ENCODE assay signal across 9 mouse cellular contexts in genomic region chr5:73236894-73237334, GRCm38 (mm10). TPM values are rescaled to one million over a fixed set of nuclear protein-coding genes. Genes with fewer than 3 reads are reported as not detected.
A peak's percentile ranks its signal among the peaks of the same experiment; 100 is the strongest.
DNase-seq lines count a peak whose midpoint lies in the region; ATAC-seq and TF ChIP-seq lines count a peak whose summit lies in the region.
"Had no signal": no experiment of that assay in that cellular context is flagged by ENCODE, and none has a peak within 500 bp of the region (broad histone marks: within the 10 kb centered on the region; RNA-seq: fewer than 3 reads in every experiment).

No protein-coding gene starts in this region.

- H3K36me3 ChIP-seq in heart, embryonic 14.5 days (ENCODE audit: control insufficient read depth, insufficient read depth, low read length) = no peaks in the 10 kb centered on the region
- no peaks in the 10 kb centered on the region for H3K36me3 ChIP-seq in thymus, adult 2 months (ENCODE audit: control insufficient read depth, insufficient read depth, low read length)
- H3K36me3 ChIP-seq in forebrain, postnatal 0 days (ENCODE audit: insufficient read depth) = no peaks in the 10 kb centered on the region

- H3K9me3 ChIP-seq in heart, embryonic 14.5 days (ENCODE audit: control insufficient read depth, low read length) = no peaks in the 10 kb centered on the region
- H3K9me3 ChIP-seq in forebrain, postnatal 0 days (ENCODE audit: low read length) = no peaks in the 10 kb centered on the region

- DNase-seq in heart, postnatal 36 days = no peak
- no peak for DNase-seq in thymus, adult 2 months
- no peak for DNase-seq in thymus, adult 18-20 months
- no peak for DNase-seq in forebrain, postnatal 0 days
- peak; percentile 61 for DNase-seq in retina, postnatal 1 day
- no peak for DNase-seq in left cerebral cortex, postnatal 25 days (ENCODE audit: low spot score in 2 of 2)
- no peak for DNase-seq in cerebellum, adult 11-12 months

- intact Hi-C loops in heart, postnatal 36 days (cut with DNase I) = no loop called here
- intact Hi-C loops in left cerebral cortex, postnatal 25 days (cut with DNase I) = no loop called here

- no peaks in the 10 kb centered on the region for H3K27me3 ChIP-seq in heart, embryonic 14.5 days (ENCODE audit: control insufficient read depth, insufficient read depth, low read length)
- no peaks in the 10 kb centered on the region for H3K27me3 ChIP-seq in thymus, adult 2 months (ENCODE audit: control insufficient read depth, insufficient read depth, low read length)
- no peaks in the 10 kb centered on the region for H3K27me3 ChIP-seq in forebrain, postnatal 0 days (ENCODE audit: insufficient read depth, low read length)

- no peak overlapping the region for H3K4me3 ChIP-seq in heart, embryonic 14.5 days (ENCODE audit: control insufficient read depth in 1 of 2, insufficient read depth in 1 of 2, low read depth in 1 of 2, low read length in 2 of 2)
- no peak overlapping the region for H3K4me3 ChIP-seq in thymus, adult 2 months (ENCODE audit: control insufficient read depth, insufficient read depth, low read length)
- no peak overlapping the region for H3K4me3 ChIP-seq in forebrain, postnatal 0 days (ENCODE audit: low read depth, low read length)

- H3K4me1 ChIP-seq in heart, embryonic 14.5 days (ENCODE audit: control insufficient read depth in 2 of 2, insufficient read depth in 2 of 2, low read length in 2 of 2) = peaks cover 27 to 45% of the 10 kb centered on the region in 2 experiments
- H3K4me1 ChIP-seq in thymus, adult 2 months (replicated peaks; ENCODE audit: control insufficient read depth, insufficient read depth, low read length) = peaks cover 37% of the 10 kb centered on the region
- H3K4me1 ChIP-seq in forebrain, postnatal 0 days (ENCODE audit: insufficient read depth) = 0 out of 2 replicates have a peak, but pooled peaks cover 7% of the 10 kb centered on the region

- peak overlapping the region; percentile 1 for H3K4me2 ChIP-seq in heart, embryonic 14.5 days (ENCODE audit: low read length)
- H3K4me2 ChIP-seq in forebrain, postnatal 0 days (ENCODE audit: low read depth) = no peak overlapping the region

- H3K9ac ChIP-seq in heart, embryonic 14.5 days (ENCODE audit: low read length) = peak overlapping the region; percentile 31
- no peak overlapping the region for H3K9ac ChIP-seq in forebrain, postnatal 0 days

- TF ChIP-seq POLR2A in thymus, adult 2 months (IDR thresholded peaks at IDR 0.05; ENCODE audit: control insufficient read depth, extremely low read depth, insufficient read depth, low read length, poor library complexity) = no peak

- peak overlapping the region; percentile 76 to 89 for H3K27ac ChIP-seq in heart, embryonic 14.5 days (replicated peaks in 1 of 2; ENCODE audit: control insufficient read depth in 1 of 2, insufficient read depth in 1 of 2, low read depth in 2 of 2, low read length in 2 of 2)
- H3K27ac ChIP-seq in thymus, adult 2 months (ENCODE audit: control insufficient read depth, insufficient read depth, low read length) = peak overlapping the region; percentile 74
- H3K27ac ChIP-seq in forebrain, postnatal 0 days (ENCODE audit: low read depth, low read length) = 0 out of 2 replicates have a peak overlapping the region, but pooled peaks have one; percentile 29

- WGBS in heart, embryonic 14.5 days = 14% methylated on average over 6 of the region's 6 CpGs
- 20% methylated on average over 6 of the region's 6 CpGs for WGBS in thymus, adult 2 months
- 27% methylated on average over 6 of the region's 6 CpGs for WGBS in forebrain, postnatal 0 days

- TF ChIP-seq CTCF in thymus, adult 2 months (IDR thresholded peaks at IDR 0.05; ENCODE audit: borderline replicate concordance, control insufficient read depth, extremely low read depth, insufficient read depth, low read length, poor library complexity) = no peak
- no peak for TF ChIP-seq CTCF in forebrain, postnatal 0 days (IDR thresholded peaks at IDR 0.05; ENCODE audit: low read depth)

- peak; percentile 58 for ATAC-seq in heart, embryonic 14.5 days (ENCODE audit: insufficient number of reproducible peaks, insufficient read depth, low FRiP score, low read depth)
- no peak for ATAC-seq in forebrain, postnatal 0 days
- ATAC-seq: lung, postnatal 0 days had no signal

RNA-seq across cellular contexts. Expression of gene Fryl, which starts 19.5 kb away (rescaled TPM):
- 30.5 and 35.0 TPM in 2 replicates for polyA plus RNA-seq in heart, embryonic 14.5 days (2014; fragmentation: Nextera tagmentation; extraction: Ambion mirVana)
- 10 to 100 TPM; 37.6 to 45.2 TPM for total RNA-seq in heart, postnatal 36 days (2021)
- polyA plus RNA-seq in thymus, adult 2 months (2012; rRNA removed) = 107 and 147 TPM in 2 replicates
- total RNA-seq in forebrain, postnatal 0 days (2014; rRNA removed) = 46.9 and 53.6 TPM in 2 replicates
- polyA plus RNA-seq in forebrain, postnatal 0 days (2015; fragmentation: Nextera tagmentation; extraction: Ambion mirVana) = 10.8 and 17.7 TPM in 2 replicates
- 10 to 100 TPM; 45.8 to 56.7 TPM for total RNA-seq in left cerebral cortex, postnatal 25 days (2021)

RNA-seq across cellular contexts. Expression of gene Ociad1, which starts 55.7 kb away (rescaled TPM):
- polyA plus RNA-seq in heart, embryonic 14.5 days (2014; fragmentation: Nextera tagmentation; extraction: Ambion mirVana) = 142 and 160 TPM in 2 replicates
- total RNA-seq in heart, postnatal 36 days (2021) = 100 to 1,000 TPM; 241 to 249 TPM
- 72.5 and 73.3 TPM in 2 replicates for polyA plus RNA-seq in thymus, adult 2 months (2012; rRNA removed)
- 237 and 265 TPM in 2 replicates for total RNA-seq in forebrain, postnatal 0 days (2014; rRNA removed)
- 336 and 379 TPM in 2 replicates for polyA plus RNA-seq in forebrain, postnatal 0 days (2015; fragmentation: Nextera tagmentation; extraction: Ambion mirVana)
- 100 to 1,000 TPM; 475 TPM for total RNA-seq in left cerebral cortex, postnatal 25 days (2021)

Comparison
In these comparisons a context has a peak if more than half of its experiments do, and no peak if none do; other contexts are left out.
1. H3K27ac ChIP-seq: peak in every context shown above with its lines; median percentile 82 in heart, embryonic 14.5 days; 74 in thymus, adult 2 months; 29 in forebrain, postnatal 0 days.